Mouse (Mus musculus) liver, embryonic 14.5 days (tissue): Measurements from ENCODE around the gene Depdc1a.

ENCODE experiments used
- CTCF ChIP-seq: IDR thresholded peaks from 2 replicates; pipeline ENCODE4 v1.5.1; 2016; ENCODE audit warnings: antibody characterized with exemption, low read depth, control low read depth
- EP300 ChIP-seq: IDR thresholded peaks from 2 replicates; pipeline ENCODE4 v1.6.1; 2016; ENCODE audit warnings: antibody characterized with exemption, low read depth

GRCm38 (mm10) chr3:159508899-159509298 lies 13.7 kb downstream of the Depdc1a start:
- no peak for TF ChIP-seq CTCF
- no peak for TF ChIP-seq EP300
